ENCODE assay signal across 22 mouse cellular contexts in genomic region chr8:115428022-115428421, GRCm38 (mm10).
DNase-seq lines count a peak whose midpoint lies in the region; ATAC-seq lines count a peak whose summit lies in the region.
"Had no signal": no experiment of that assay in that cellular context is flagged by ENCODE, and none has a peak within 500 bp of the region (broad histone marks: within the 10 kb centered on the region; RNA-seq: fewer than 3 reads in every experiment).

No protein-coding gene starts in this region.

- no peak overlapping the region for H3K4me3 ChIP-seq in embryonic facial prominence, embryonic 13.5 days
- H3K4me3 ChIP-seq in embryonic facial prominence, embryonic 10.5 days: no peak overlapping the region
- no peak overlapping the region for H3K4me3 ChIP-seq in macrophage (ENCODE audit: inconsistent target)
- no peak overlapping the region for H3K4me3 ChIP-seq in heart, embryonic 12.5 days
- H3K4me3 ChIP-seq: embryonic facial prominence, embryonic 12.5 days; erythroblast, embryonic 14.5 days; forebrain, embryonic 12.5 days; hindbrain, embryonic 12.5 days; lung, embryonic 15.5 days; midbrain, embryonic 15.5 days; myocyte had no signal

- no peak for ATAC-seq in embryonic facial prominence, embryonic 13.5 days (ENCODE audit: insufficient number of reproducible peaks, insufficient read depth, low FRiP score, low TSS enrichment, low read depth)
- ATAC-seq in heart, embryonic 12.5 days (ENCODE audit: insufficient number of reproducible peaks, low FRiP score): no peak
- ATAC-seq: CD4-positive, CD25-positive, alpha-beta regulatory T cell, adult 4 months; midbrain, embryonic 15.5 days had no signal

- peak overlapping the region; percentile 29 for H3K27ac ChIP-seq in embryonic facial prominence, embryonic 13.5 days
- no peak overlapping the region for H3K27ac ChIP-seq in embryonic facial prominence, embryonic 10.5 days (replicated peaks)
- peak overlapping the region; percentile 68 for H3K27ac ChIP-seq in macrophage
- H3K27ac ChIP-seq in heart, embryonic 12.5 days (ENCODE audit: poor library complexity, severe bottlenecking): no peak overlapping the region
- H3K27ac ChIP-seq: embryonic facial prominence, embryonic 12.5 days; forebrain, embryonic 12.5 days; hindbrain, embryonic 12.5 days; lung, embryonic 15.5 days; midbrain, embryonic 15.5 days had no signal

- no peak overlapping the region for H3K4me2 ChIP-seq in embryonic facial prominence, embryonic 13.5 days
- H3K4me2 ChIP-seq in heart, embryonic 12.5 days: no peak overlapping the region
- H3K4me2 ChIP-seq: embryonic facial prominence, embryonic 12.5 days; forebrain, embryonic 12.5 days; heart, embryonic 11.5 days; hindbrain, embryonic 12.5 days; lung, embryonic 15.5 days; midbrain, embryonic 15.5 days had no signal

- H3K27me3 ChIP-seq in embryonic facial prominence, embryonic 13.5 days: peaks cover 6% of the 10 kb centered on the region
- H3K27me3 ChIP-seq in embryonic facial prominence, embryonic 10.5 days (replicated peaks; ENCODE audit: low read depth, poor library complexity, severe bottlenecking): peaks cover 42% of the 10 kb centered on the region
- no peaks in the 10 kb centered on the region for H3K27me3 ChIP-seq in heart, embryonic 12.5 days (replicated peaks)
- H3K27me3 ChIP-seq: lung, embryonic 15.5 days; midbrain, embryonic 15.5 days had no signal

- DNase-seq in embryonic facial prominence, embryonic 10.5 days (ENCODE audit: low spot score): no peak
- DNase-seq in lung, postnatal 36 days: peak; percentile 10
- DNase-seq in lung, postnatal 10 days: no peak
- no peak for DNase-seq in heart, postnatal 36 days
- DNase-seq: cerebellum, adult 18-20 months; cerebellum, postnatal 14 days; heart, postnatal 10 days; kidney, postnatal 36 days; thymus, adult 18-20 months; thymus, postnatal 36 days had no signal

- peaks cover 38% of the 10 kb centered on the region for H3K4me1 ChIP-seq in embryonic facial prominence, embryonic 13.5 days
- H3K4me1 ChIP-seq in embryonic facial prominence, embryonic 10.5 days: peaks cover 22% of the 10 kb centered on the region
- H3K4me1 ChIP-seq in heart, embryonic 12.5 days (replicated peaks): no peaks in the 10 kb centered on the region
- H3K4me1 ChIP-seq: lung, embryonic 15.5 days had no signal

- no peaks in the 10 kb centered on the region for H3K79me2 ChIP-seq in macrophage (ENCODE audit: inconsistent target)

- H3K36me3 ChIP-seq in embryonic facial prominence, embryonic 13.5 days: no peaks in the 10 kb centered on the region
- H3K36me3 ChIP-seq in embryonic facial prominence, embryonic 10.5 days (replicated peaks): no peaks in the 10 kb centered on the region
- no peaks in the 10 kb centered on the region for H3K36me3 ChIP-seq in macrophage (ENCODE audit: inconsistent target)
- no peaks in the 10 kb centered on the region for H3K36me3 ChIP-seq in heart, embryonic 12.5 days
- H3K36me3 ChIP-seq: embryonic facial prominence, embryonic 12.5 days; forebrain, embryonic 12.5 days; hindbrain, embryonic 12.5 days; lung, embryonic 15.5 days; midbrain, embryonic 15.5 days had no signal

- intact Hi-C loops in heart, postnatal 36 days (cut with DNase I): no loop called here

- 67% methylated on average over 2 of the region's 2 CpGs for WGBS in embryonic facial prominence, embryonic 13.5 days
- WGBS in embryonic facial prominence, embryonic 10.5 days: 74% methylated on average over 2 of the region's 2 CpGs
- 0% methylated on average over 2 of the region's 2 CpGs for WGBS in macrophage (ENCODE audit: missing documents)
- 61% methylated on average over 2 of the region's 2 CpGs for WGBS in heart, embryonic 12.5 days

- H3K9me3 ChIP-seq in embryonic facial prominence, embryonic 13.5 days: no peaks in the 10 kb centered on the region
- H3K9me3 ChIP-seq in embryonic facial prominence, embryonic 10.5 days: no peaks in the 10 kb centered on the region
- no peaks in the 10 kb centered on the region for H3K9me3 ChIP-seq in heart, embryonic 12.5 days (replicated peaks)
- H3K9me3 ChIP-seq: embryonic facial prominence, embryonic 12.5 days; forebrain, embryonic 12.5 days; hindbrain, embryonic 12.5 days; lung, embryonic 15.5 days; midbrain, embryonic 15.5 days had no signal

- no peak overlapping the region for H3K9ac ChIP-seq in embryonic facial prominence, embryonic 13.5 days
- H3K9ac ChIP-seq in heart, embryonic 12.5 days: no peak overlapping the region
- H3K9ac ChIP-seq: embryonic facial prominence, embryonic 12.5 days; forebrain, embryonic 12.5 days; hindbrain, embryonic 12.5 days; lung, embryonic 15.5 days; midbrain, embryonic 15.5 days had no signal

Comparison
In these comparisons a context has a peak if more than half of its experiments do, and no peak if none do; other contexts are left out.
1. H3K27ac ChIP-seq: peak in embryonic facial prominence, embryonic 13.5 days (single experiment) and macrophage (single experiment); none in embryonic facial prominence, embryonic 10.5 days (single experiment) and heart, embryonic 12.5 days (single experiment).